Comparison of ENCODE assay signal across 8 mouse cellular contexts in genomic region chr12:100268011-100268410, GRCm38 (mm10).
A peak's percentile ranks its signal among the peaks of the same experiment; 100 is the strongest.
DNase-seq lines count a peak whose midpoint lies in the region; ATAC-seq and TF ChIP-seq lines count a peak whose summit lies in the region.

No protein-coding gene starts in this region.

- no peak for TF ChIP-seq POLR2A in liver, adult 2 months (IDR thresholded peaks at IDR 0.05; ENCODE audit: extremely low read depth, insufficient read depth, low read length)

- H3K36me3 ChIP-seq in liver, adult 2 months (ENCODE audit: control insufficient read depth, insufficient read depth, low read length): no peaks in the 10 kb centered on the region
- H3K36me3 ChIP-seq in liver, embryonic 11.5 days (ENCODE audit: control insufficient read depth, insufficient read depth, low read length): no peaks in the 10 kb centered on the region
- H3K36me3 ChIP-seq in kidney, embryonic 14.5 days (ENCODE audit: control insufficient read depth, insufficient read depth, low read length): no peaks in the 10 kb centered on the region

- H3K4me3 ChIP-seq in liver, adult 2 months (ENCODE audit: insufficient read depth, low read depth, low read length): no peak overlapping the region
- no peak overlapping the region for H3K4me3 ChIP-seq in liver, embryonic 11.5 days (ENCODE audit: low read depth, low read length)
- H3K4me3 ChIP-seq in kidney, embryonic 14.5 days (ENCODE audit: low read length): no peak overlapping the region

- DNase-seq in cerebellum, adult 11-12 months: peak; percentile 62
- no peak for DNase-seq in liver, adult 2 months (ENCODE audit: extremely low read depth, low read depth, low spot score)
- DNase-seq in liver, embryonic 11.5 days (ENCODE audit: low spot score): no peak
- peak; percentile 36 to 38 for DNase-seq in adrenal gland, postnatal 4 days (ENCODE audit: low spot score in 2 of 2)
- peak; percentile 56 for DNase-seq in ovary, postnatal 14 days (ENCODE audit: low spot score)
- no peak for DNase-seq in left cerebral cortex, adult 11 months (ENCODE audit: low spot score)

- TF ChIP-seq CTCF in liver, adult 2 months (IDR thresholded peaks at IDR 0.05; ENCODE audit: low read depth, low read length): 0 out of 2 replicates have a peak, but pooled peaks have one; percentile 0

- WGBS in liver, adult 2 months: 6% methylated on average over 6 of the region's 6 CpGs
- WGBS in liver, embryonic 11.5 days: 14% methylated on average over 6 of the region's 6 CpGs
- 11% methylated on average over 6 of the region's 6 CpGs for WGBS in kidney, embryonic 14.5 days

- no peak overlapping the region for H3K9ac ChIP-seq in liver, adult 2 months (ENCODE audit: low read depth, low read length)
- no peak overlapping the region for H3K9ac ChIP-seq in liver, embryonic 11.5 days (ENCODE audit: low read depth, low read length)
- no peak overlapping the region for H3K9ac ChIP-seq in kidney, embryonic 14.5 days (ENCODE audit: low read depth, low read length)

- ATAC-seq in cerebellum, adult (ENCODE audit: insufficient number of reproducible peaks, low FRiP score, low TSS enrichment): no peak
- no peak; the same call in 1 of the 2 replicates for ATAC-seq in liver, embryonic 11.5 days (replicated peaks; ENCODE audit: low FRiP score)
- ATAC-seq in kidney, embryonic 14.5 days (ENCODE audit: low FRiP score, low TSS enrichment): 0 out of 2 replicates have a peak, but pooled peaks have one; percentile 52

- H3K79me2 ChIP-seq in liver, adult 2 months (ENCODE audit: control insufficient read depth, insufficient read depth, low read length): no peaks in the 10 kb centered on the region

- H3K27me3 ChIP-seq in liver, adult 2 months (ENCODE audit: control insufficient read depth, insufficient read depth, low read length): no peaks in the 10 kb centered on the region
- H3K27me3 ChIP-seq in liver, embryonic 11.5 days (replicated peaks; ENCODE audit: control insufficient read depth, insufficient read depth, low read length): no peaks in the 10 kb centered on the region
- no peaks in the 10 kb centered on the region for H3K27me3 ChIP-seq in kidney, embryonic 14.5 days (ENCODE audit: control insufficient read depth, insufficient read depth, low read length)

- no peaks in the 10 kb centered on the region for H3K9me3 ChIP-seq in liver, embryonic 11.5 days (ENCODE audit: control insufficient read depth, low read length)
- H3K9me3 ChIP-seq in kidney, embryonic 14.5 days (ENCODE audit: control insufficient read depth, low read length): no peaks in the 10 kb centered on the region

- H3K4me2 ChIP-seq in liver, embryonic 11.5 days: no peak overlapping the region
- H3K4me2 ChIP-seq in kidney, embryonic 14.5 days (replicated peaks; ENCODE audit: low read depth, low read length): no peak overlapping the region

- H3K4me1 ChIP-seq in liver, adult 2 months (ENCODE audit: control insufficient read depth, insufficient read depth, low read length): no peaks in the 10 kb centered on the region; the same call in 1 of the 2 replicates
- no peaks in the 10 kb centered on the region for H3K4me1 ChIP-seq in liver, embryonic 11.5 days (replicated peaks; ENCODE audit: control insufficient read depth, insufficient read depth, low read length)
- H3K4me1 ChIP-seq in kidney, embryonic 14.5 days (ENCODE audit: control insufficient read depth, insufficient read depth, low read length): no peaks in the 10 kb centered on the region

- H3K27ac ChIP-seq in liver, adult 2 months (replicated peaks; ENCODE audit: insufficient read depth, low read depth, low read length): no peak overlapping the region
- H3K27ac ChIP-seq in liver, embryonic 11.5 days (ENCODE audit: low read depth, low read length): no peak overlapping the region
- H3K27ac ChIP-seq in kidney, embryonic 14.5 days (ENCODE audit: low read depth, low read length): no peak overlapping the region

Comparison
In these comparisons a context has a peak if more than half of its experiments do, and no peak if none do; other contexts are left out.
1. DNase-seq: peak in cerebellum, adult 11-12 months (single experiment), adrenal gland, postnatal 4 days (2 of 2) and ovary, postnatal 14 days (single experiment); none in liver, adult 2 months (single experiment), liver, embryonic 11.5 days (single experiment) and left cerebral cortex, adult 11 months (single experiment).